Mouse (Mus musculus) forelimb bud, embryonic 11.5 days (tissue): ENCODE measurements around the gene Nmrk1.
A peak's percentile ranks its signal among the peaks of the same experiment; 100 is the strongest.

Experiments used
- DNase-seq: peaks from one replicate; pipeline ENCODE4 v3.0.0-alpha.2; 2012; ENCODE audit warnings: low read depth, low spot score

The Nmrk1 gene

GRCm38 (mm10) chr19:18653058-18653457 lies 21.3 kb downstream of the Nmrk1 start:
- DNase-seq: no peak

GRCm38 (mm10) chr19:18654330-18654729 lies 22.6 kb downstream of the Nmrk1 start:
- no peak for DNase-seq

GRCm38 (mm10) chr19:18654984-18655383 lies 23.2 kb downstream of the Nmrk1 start:
- DNase-seq: no peak

GRCm38 (mm10) chr19:18655999-18656398 lies 24.2 kb downstream of the Nmrk1 start:
- no peak for DNase-seq

- no peak for DNase-seq
Measured at GRCm38 (mm10) chr19:18658473-18658872, 26.7 kb downstream of the Nmrk1 start.

GRCm38 (mm10) chr19:18659349-18659748 lies 27.6 kb downstream of the Nmrk1 start:
- DNase-seq: no peak

DNA sequence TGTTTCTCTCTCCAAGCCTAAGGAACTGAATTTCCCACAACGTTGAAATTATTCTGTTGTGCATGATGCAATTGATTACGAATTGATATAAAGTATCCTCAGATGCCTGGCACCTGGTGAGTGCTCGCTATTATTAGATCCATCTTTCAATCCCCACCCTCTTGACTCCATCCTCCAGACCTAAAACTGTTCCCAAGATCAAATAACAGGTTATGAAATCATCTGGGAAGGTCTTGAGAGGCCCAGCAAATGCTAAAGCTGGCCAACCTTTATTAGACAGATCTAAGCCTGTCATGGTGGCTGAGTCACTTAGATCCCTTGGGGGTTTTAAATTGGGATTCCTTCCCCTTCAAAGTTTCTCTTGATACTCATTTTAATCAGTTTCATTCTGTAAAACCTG lies 28.7 kb downstream of the Nmrk1 start:
- DNase-seq: no peak

- DNase-seq: no peak
Measured at GRCm38 (mm10) chr19:18661683-18662082, 29.9 kb downstream of the Nmrk1 start.

DNA sequence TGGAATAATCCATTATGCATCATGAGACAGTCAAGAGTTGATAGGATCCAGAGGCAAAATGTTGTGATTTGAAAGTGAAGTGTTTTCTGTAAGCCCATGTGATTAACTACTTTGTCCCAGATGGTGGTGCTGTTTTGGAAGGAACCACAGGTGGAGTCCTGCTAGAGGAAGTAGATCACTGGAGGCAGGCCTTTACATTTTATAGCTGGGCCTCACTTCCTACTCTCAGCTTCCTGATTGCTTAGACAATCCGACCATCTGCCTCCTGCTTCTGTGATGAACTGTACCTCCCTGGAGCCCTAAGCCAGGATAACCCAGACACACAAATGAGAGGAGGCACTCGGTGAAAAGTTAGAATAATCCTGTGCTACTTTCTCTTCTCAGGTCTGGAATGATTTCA lies 32.2 kb downstream of the Nmrk1 start:
- no peak for DNase-seq

DNA sequence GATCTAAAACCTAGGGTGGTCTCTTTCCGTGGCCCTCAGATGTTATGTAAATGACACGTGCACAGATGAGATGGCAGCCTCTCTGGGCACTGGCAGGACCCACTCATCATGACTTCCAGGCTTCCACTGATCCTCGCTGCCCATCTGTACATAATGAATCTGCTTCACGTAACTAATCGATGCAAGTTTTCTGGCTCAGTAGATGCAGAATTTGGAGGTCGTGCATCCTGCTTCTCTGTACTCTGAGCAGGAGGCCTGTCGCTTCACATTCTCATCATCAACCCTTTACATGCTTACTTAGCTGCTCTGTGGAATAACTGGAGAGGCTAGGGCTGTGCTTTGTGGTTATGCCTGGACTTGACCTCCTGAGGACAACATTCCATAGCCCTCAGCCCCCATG lies 35.2 kb downstream of the Nmrk1 start:
- no peak for DNase-seq

DNA sequence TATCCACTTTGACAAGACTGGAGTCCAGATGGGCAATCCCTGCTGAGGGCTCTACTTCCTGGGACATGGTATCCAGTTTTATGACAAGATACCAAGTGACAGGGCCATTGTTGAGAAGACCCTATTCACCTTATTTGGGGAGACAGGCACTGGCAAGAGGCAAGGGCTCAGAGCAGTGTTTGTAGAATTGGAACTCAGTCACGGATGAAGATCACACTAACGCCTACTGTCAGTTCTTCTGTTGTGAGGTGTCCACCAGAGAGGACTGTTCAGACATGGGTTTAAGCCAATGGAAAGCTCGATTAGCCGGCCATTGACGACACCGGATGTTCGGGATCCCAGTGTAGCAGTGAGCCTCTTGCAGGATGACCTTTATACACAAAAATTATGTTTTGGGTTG lies 37.8 kb downstream of the Nmrk1 start:
- no peak for DNase-seq

GRCm38 (mm10) chr19:18670608-18671007 lies 38.9 kb downstream of the Nmrk1 start, which contains the start of gene Carnmt1:
Carnmt1 (plus strand) TSS chr19:18670764.
- peak; percentile 98 for DNase-seq

GRCm38 (mm10) chr19:18671056-18671741 lies 39.4 kb downstream of the Nmrk1 start:
- DNase-seq: peak; percentile 39

GRCm38 (mm10) chr19:18672498-18672897 lies 40.7 kb downstream of the Nmrk1 start:
- DNase-seq: no peak

GRCm38 (mm10) chr19:18673116-18673515 lies 41.4 kb downstream of the Nmrk1 start:
- no peak for DNase-seq

GRCm38 (mm10) chr19:18682142-18682541 lies 50.4 kb downstream of the Nmrk1 start:
- no peak for DNase-seq

GRCm38 (mm10) chr19:18687556-18687955 lies 55.8 kb downstream of the Nmrk1 start:
- peak; percentile 46 for DNase-seq

DNA sequence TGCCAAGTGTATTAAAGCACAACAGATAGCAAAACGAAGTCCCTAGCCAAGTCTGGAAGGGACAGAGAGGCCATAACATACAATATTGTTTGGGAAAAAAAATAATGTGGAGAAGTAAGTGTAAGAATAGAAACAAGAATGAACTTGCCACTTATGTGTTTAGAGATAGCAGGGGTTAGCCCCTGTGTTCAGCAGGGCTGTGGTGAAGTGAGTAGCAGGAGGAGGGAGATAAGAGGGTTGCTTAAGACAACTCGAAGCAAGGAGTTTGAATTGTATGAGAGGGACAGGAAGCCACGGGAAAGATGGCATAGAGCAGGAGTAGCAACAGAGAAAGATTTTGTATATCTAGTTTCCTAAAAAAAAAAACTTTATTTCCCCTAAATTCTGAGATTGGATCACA lies 60.4 kb downstream of the Nmrk1 start:
- no peak for DNase-seq

DNA sequence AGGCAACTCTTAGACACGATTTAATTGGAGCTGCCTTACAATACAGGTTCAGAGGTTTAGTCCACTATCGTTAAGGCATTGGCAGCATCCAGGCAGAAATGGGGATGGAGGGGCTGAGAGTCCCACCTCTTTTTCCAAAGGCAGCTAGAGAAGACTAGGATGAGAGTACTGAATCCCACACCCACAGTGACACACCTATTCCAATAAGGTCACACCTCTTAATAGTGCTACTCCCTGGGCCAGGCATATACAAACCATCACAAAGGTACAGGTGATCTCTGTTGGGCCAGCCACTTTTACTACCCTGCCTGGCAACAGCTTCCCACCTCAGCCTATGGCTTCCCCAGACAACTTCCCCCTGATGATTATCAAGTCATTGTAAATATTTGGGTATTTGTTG lies 61.0 kb downstream of the Nmrk1 start:
- DNase-seq: no peak

DNA sequence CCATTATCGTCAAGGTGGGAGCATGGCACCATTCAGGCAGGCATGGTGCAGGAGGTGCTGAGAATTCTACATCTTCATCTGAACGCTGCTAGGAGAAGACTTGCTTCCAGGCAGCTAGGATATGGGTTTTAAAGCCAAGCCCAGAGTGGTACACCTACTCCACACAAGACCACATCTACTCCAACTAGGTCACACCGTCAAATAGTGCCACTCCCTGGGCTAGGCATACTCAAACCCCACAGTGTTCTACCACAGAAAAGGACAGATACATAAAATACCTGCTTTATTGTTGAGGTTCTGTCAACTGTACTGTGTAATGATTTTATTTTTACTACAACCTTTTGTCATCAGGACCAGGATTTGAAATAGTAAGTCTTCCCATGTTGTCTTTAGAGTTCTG lies 63.4 kb downstream of the Nmrk1 start:
- DNase-seq: no peak

GRCm38 (mm10) chr19:18695552-18695951 lies 63.8 kb downstream of the Nmrk1 start:
- no peak for DNase-seq
